Mouse (Mus musculus): ENCODE measurements around the gene Mapk1. TPM values are rescaled to one million over a fixed set of nuclear protein-coding genes. Genes with fewer than 3 reads are reported as not detected.
"Not testable (repeated sequence)": the region's sequence is repeated elsewhere in the genome, so short reads cannot be mapped to it uniquely, and the experiment has no call there.

The Mapk1 gene
- total and polyA plus RNA-seq, 2 experiments from 2014 or later = 179 to 210 TPM

DNA sequence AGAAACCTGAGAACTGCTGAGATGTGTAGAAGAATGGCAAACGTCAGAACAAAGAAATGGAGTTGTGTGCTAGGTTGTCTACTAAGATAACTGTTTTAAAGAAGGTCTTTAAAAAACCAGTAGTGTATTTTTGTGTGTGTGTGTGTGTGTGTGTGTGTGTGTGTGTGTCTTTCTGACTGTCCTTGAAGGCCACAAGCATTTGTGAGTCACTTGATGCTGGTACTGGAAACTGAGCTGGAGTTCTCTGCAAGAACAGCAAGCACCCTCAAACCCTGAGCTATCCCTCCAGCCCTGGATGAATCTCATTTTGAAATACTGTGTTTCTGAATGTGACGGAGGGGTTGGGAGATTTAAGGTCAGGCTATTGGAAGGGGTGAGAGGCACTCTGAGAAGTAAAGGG is 4.1 kb downstream of the Mapk1 start:
- H3K4me2 ChIP-seq (ENCODE audit: low read depth, low read length, poor library complexity, severe bottlenecking) = no peak overlapping the region
- TF ChIP-seq CTCF (IDR thresholded peaks at IDR 0.05) = no peak
- WGBS = 80% methylated on average over 2 of the region's 2 CpGs
- H3K36me3 ChIP-seq (ENCODE audit: insufficient read depth, low read length) = no peaks in the 10 kb centered on the region
- H3K4me3 ChIP-seq (ENCODE audit: low read depth, low read length) = no peak overlapping the region
- no peak for ATAC-seq (ENCODE audit: low FRiP score)
- no peaks in the 10 kb centered on the region for H3K9me3 ChIP-seq (ENCODE audit: low read length)
- H3K9ac ChIP-seq (replicated peaks; ENCODE audit: low read length, poor library complexity, severe bottlenecking) = no peak overlapping the region
- no peaks in the 10 kb centered on the region for H3K27me3 ChIP-seq (ENCODE audit: insufficient read depth, low read length)
- DNase-seq (ENCODE audit: low spot score) = no peak
- no peak overlapping the region for H3K27ac ChIP-seq (ENCODE audit: low read depth, low read length)
- H3K4me1 ChIP-seq (ENCODE audit: insufficient read depth, low read length) = peaks cover 13% of the 10 kb centered on the region

DNA sequence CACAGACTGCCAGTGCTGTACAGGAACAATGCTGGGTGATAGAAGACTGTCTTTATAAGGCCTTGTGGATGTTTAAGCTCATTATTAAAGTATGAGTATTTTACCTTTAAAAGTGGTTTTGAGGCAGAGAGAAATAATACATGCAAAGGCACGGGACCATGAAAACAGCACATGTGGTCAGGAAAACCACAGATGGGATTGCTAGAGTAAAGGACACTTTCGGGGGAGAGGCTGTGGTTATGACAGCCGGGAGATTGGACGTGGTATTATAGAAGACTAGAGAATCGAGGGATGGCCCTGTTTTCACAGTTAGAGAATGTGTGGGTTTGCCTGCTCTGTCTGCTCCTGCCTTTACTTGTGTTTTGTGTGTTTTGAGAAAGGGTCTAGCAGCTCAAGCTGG is 5.7 kb downstream of the Mapk1 start:
- WGBS = 93% methylated on average over 5 of the region's 5 CpGs
- ATAC-seq (ENCODE audit: low FRiP score) (no peak), DNase-seq (ENCODE audit: low spot score) (no peak)
- Histone ChIP-seq H3K9me3 (ENCODE audit: low read length) (no peaks in the 10 kb centered on the region), H3K4me3 (ENCODE audit: low read depth, low read length) (no peak overlapping the region), H3K9ac (replicated peaks; ENCODE audit: low read length, poor library complexity, severe bottlenecking) (no peak overlapping the region), H3K27me3 (ENCODE audit: insufficient read depth, low read length) (no peaks in the 10 kb centered on the region), H3K4me1 (ENCODE audit: insufficient read depth, low read length) (peaks cover 13% of the 10 kb centered on the region), H3K4me2 (ENCODE audit: low read depth, low read length, poor library complexity, severe bottlenecking) (no peak overlapping the region), H3K36me3 (ENCODE audit: insufficient read depth, low read length) (no peaks in the 10 kb centered on the region), H3K27ac (ENCODE audit: low read depth, low read length) (no peak overlapping the region)
- TF ChIP-seq CTCF (IDR thresholded peaks at IDR 0.05) = no peak

DNA sequence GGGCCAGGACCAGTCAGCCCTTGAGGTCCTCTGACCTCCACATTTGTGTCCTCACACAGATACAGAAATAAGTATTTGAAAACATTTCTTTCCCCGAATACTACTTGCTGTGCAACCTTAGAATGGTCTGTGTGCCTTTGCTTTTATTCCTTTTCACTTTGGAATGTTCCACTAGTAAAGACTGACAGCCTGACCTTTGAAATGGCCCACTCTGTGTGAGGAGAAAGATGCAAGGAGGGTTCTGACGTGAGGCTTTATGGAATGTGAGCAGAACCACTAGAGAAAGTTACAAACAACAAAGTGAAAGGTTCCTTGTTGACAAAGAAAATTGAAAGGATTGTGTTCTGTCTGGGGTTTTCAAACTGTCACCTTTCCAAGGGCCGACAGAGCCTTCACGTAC is 6.8 kb downstream of the Mapk1 start:
- H3K36me3 ChIP-seq (ENCODE audit: insufficient read depth, low read length) = no peaks in the 10 kb centered on the region
- no peak overlapping the region for H3K9ac ChIP-seq (replicated peaks; ENCODE audit: low read length, poor library complexity, severe bottlenecking)
- no peak overlapping the region for H3K27ac ChIP-seq (ENCODE audit: low read depth, low read length)
- H3K4me1 ChIP-seq (ENCODE audit: insufficient read depth, low read length) = peaks cover 12% of the 10 kb centered on the region
- DNase-seq (ENCODE audit: low spot score) (no peak), ATAC-seq (ENCODE audit: low FRiP score) (no peak)
- H3K4me3 ChIP-seq (ENCODE audit: low read depth, low read length) = no peak overlapping the region
- no peak overlapping the region for H3K4me2 ChIP-seq (ENCODE audit: low read depth, low read length, poor library complexity, severe bottlenecking)
- no peaks in the 10 kb centered on the region for H3K27me3 ChIP-seq (ENCODE audit: insufficient read depth, low read length)
- TF ChIP-seq CTCF (IDR thresholded peaks at IDR 0.05) = no peak
- 70% methylated on average over 4 of the region's 4 CpGs for WGBS
- H3K9me3 ChIP-seq (ENCODE audit: low read length) = no peaks in the 10 kb centered on the region

DNA sequence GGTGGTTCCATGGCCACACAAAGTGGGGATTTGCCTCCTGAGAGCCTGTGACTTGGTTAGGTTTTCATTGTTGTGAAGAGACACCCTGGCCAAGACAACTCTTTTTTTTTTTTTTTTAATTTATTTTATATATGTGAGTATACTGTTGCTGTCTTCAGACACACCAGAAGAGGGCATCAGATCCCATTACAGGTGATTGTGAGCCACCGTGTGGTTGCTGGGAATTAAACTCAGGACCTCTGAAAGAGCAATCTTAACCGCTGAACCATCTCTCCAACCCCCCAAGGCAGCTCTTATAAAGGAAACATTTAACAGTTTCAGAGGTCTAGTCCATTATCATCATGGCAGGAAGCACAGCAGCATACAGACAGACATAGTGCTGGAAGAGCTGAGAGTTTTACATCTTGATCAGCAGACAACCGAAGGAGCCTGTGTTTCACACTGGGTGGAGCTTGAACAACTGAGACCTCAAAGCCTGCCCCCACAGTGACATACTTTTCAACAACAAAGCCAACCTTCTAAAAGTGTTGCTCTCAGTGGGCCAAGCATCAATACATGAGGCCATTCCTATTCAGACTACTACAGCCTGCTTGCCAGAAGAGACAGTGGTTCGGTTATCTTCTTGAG is 11.4 kb downstream of the Mapk1 start:
- WGBS = 76% methylated on average over 4 of the region's 4 CpGs
- Histone ChIP-seq H3K4me3 (ENCODE audit: low read depth, low read length) (no peak overlapping the region), H3K9me3 (ENCODE audit: low read length) (no peaks in the 10 kb centered on the region), H3K4me1 (ENCODE audit: insufficient read depth, low read length) (no peaks in the 10 kb centered on the region), H3K9ac (replicated peaks; ENCODE audit: low read length, poor library complexity, severe bottlenecking) (no peak overlapping the region), H3K27me3 (ENCODE audit: insufficient read depth, low read length) (no peaks in the 10 kb centered on the region), H3K27ac (ENCODE audit: low read depth, low read length) (no peak overlapping the region), H3K4me2 (ENCODE audit: low read depth, low read length, poor library complexity, severe bottlenecking) (no peak overlapping the region), H3K36me3 (ENCODE audit: insufficient read depth, low read length) (no peaks in the 10 kb centered on the region)
- ATAC-seq (ENCODE audit: low FRiP score) = no peak
- TF ChIP-seq CTCF (IDR thresholded peaks at IDR 0.05) = no peak
- no peak for DNase-seq (ENCODE audit: low spot score)

DNA sequence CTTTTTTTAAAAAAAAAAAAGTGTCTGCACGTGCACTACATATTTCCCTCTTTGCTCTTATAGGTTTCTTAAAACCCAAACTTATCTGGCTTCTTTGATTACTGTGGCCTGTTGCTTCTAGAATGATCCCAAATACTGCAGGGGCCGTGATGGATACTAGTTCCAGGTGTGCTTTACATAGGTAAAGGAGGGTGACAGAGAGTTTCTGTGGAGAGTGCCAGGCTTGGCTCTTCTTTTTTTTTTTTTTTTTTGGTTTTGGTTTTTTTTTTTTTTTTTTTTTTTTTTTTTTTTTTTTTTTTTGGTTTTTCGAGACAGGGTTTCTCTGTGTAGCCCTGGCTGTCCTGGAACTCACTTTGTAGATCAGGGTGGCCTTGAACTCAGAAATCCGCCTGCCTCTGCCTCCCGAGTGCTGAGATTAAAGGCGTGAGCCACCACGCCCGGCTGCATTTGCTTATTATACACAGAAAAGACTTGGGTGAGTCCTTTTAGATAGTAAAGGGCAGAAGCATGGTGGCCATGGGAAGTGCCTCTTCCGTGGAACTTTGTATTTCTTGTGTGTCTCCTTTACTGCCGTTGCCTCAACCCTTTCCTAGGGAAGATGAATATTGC is 13.0 kb downstream of the Mapk1 start:
- not testable (repeated sequence) for H3K4me3 ChIP-seq (ENCODE audit: low read depth, low read length); H3K4me2 ChIP-seq (ENCODE audit: low read depth, low read length, poor library complexity, severe bottlenecking); H3K9me3 ChIP-seq (ENCODE audit: low read length); H3K4me1 ChIP-seq (ENCODE audit: insufficient read depth, low read length); H3K27ac ChIP-seq (ENCODE audit: low read depth, low read length); DNase-seq (ENCODE audit: low spot score); H3K27me3 ChIP-seq (ENCODE audit: insufficient read depth, low read length); H3K9ac ChIP-seq (replicated peaks; ENCODE audit: low read length, poor library complexity, severe bottlenecking); H3K36me3 ChIP-seq (ENCODE audit: insufficient read depth, low read length); ATAC-seq (ENCODE audit: low FRiP score)
- 92% methylated on average over 10 of the region's 10 CpGs for WGBS

DNA sequence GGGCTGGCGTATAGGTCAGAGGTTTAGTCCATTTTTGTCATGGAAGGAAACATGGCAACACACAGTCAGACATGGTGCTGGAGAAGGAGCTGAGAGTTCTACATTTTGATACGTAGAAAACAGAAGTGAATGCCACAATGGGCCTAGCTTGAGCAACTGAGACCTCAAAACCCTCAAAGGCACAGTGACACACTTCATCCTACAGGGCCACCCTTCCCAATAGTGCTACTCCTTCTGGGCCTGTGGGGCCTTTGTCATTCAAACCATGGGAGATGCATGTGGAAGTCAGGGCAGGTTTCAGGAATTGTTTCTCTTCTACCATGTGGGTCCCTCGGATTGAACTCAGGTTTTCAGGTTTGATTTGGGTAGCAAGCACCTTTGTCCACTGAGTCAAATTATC is 17.9 kb downstream of the Mapk1 start:
- no peaks in the 10 kb centered on the region for H3K9me3 ChIP-seq (ENCODE audit: low read length)
- no peak for TF ChIP-seq CTCF (IDR thresholded peaks at IDR 0.05)
- no peak overlapping the region for H3K4me2 ChIP-seq (ENCODE audit: low read depth, low read length, poor library complexity, severe bottlenecking)
- H3K27me3 ChIP-seq (ENCODE audit: insufficient read depth, low read length) = no peaks in the 10 kb centered on the region
- WGBS = 91% methylated on average over 3 of the region's 3 CpGs
- DNase-seq (ENCODE audit: low spot score) (no peak), ATAC-seq (ENCODE audit: low FRiP score) (no peak)
- H3K27ac ChIP-seq (ENCODE audit: low read depth, low read length) = no peak overlapping the region
- no peaks in the 10 kb centered on the region for H3K4me1 ChIP-seq (ENCODE audit: insufficient read depth, low read length)
- no peaks in the 10 kb centered on the region for H3K36me3 ChIP-seq (ENCODE audit: insufficient read depth, low read length)
- H3K9ac ChIP-seq (replicated peaks; ENCODE audit: low read length, poor library complexity, severe bottlenecking) = no peak overlapping the region
- no peak overlapping the region for H3K4me3 ChIP-seq (ENCODE audit: low read depth, low read length)

All from midbrain, postnatal 0 days (tissue).